In the genomic region with DNA sequence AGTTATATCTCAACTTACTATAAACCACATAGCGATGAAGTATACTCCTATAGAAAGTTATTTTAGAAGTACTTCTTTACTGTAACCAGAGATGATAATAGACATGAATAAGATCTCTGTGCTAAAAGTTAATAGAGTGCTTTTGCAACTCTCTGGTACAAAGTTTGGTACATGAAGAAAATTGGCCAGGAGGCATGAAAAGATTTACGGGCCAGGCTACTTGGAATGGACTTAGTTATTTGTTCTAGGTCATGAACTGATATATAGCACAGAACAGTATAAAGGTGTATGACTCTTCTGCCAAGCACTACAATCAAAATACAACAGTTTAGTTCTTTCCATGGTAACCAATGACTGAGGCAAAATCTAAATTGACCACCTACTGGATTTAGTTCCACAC, we compare ENCODE assay signal across 12 mouse cellular contexts. TPM values are rescaled to one million over a fixed set of nuclear protein-coding genes. Genes with fewer than 3 reads are reported as not detected.
A peak's percentile ranks its signal among the peaks of the same experiment; 100 is the strongest.
DNase-seq lines count a peak whose midpoint lies in the region; ATAC-seq and TF ChIP-seq lines count a peak whose summit lies in the region.
"Had no signal": no experiment of that assay in that cellular context is flagged by ENCODE, and none has a peak within 500 bp of the region (broad histone marks: within the 10 kb centered on the region; RNA-seq: fewer than 3 reads in every experiment).

No protein-coding gene starts in this region.

- 89% methylated on average over 2 of the region's 2 CpGs for WGBS in heart, postnatal 0 days
- 85% methylated on average over 2 of the region's 2 CpGs for WGBS in heart, embryonic 12.5 days
- WGBS in midbrain, embryonic 12.5 days, result 93% methylated on average over 2 of the region's 2 CpGs
- WGBS in midbrain, embryonic 11.5 days, result 89% methylated on average over 2 of the region's 2 CpGs
- WGBS in limb, embryonic 15.5 days, result 90% methylated on average over 2 of the region's 2 CpGs
- 93% methylated on average over 2 of the region's 2 CpGs for WGBS in stomach, embryonic 15.5 days

- DNase-seq in heart, postnatal 0 days (ENCODE audit: low spot score), result no peak
- DNase-seq in midbrain, embryonic 11.5 days (ENCODE audit: low spot score, missing footprints), result no peak
- DNase-seq in adrenal gland, adult 18-20 months (ENCODE audit: low spot score in 2 of 2), result no peak
- no peak for DNase-seq in cerebellum, adult 11 months
- DNase-seq: kidney, postnatal 10 days; thymus, adult 2 months had no signal

- no peak overlapping the region for H3K27ac ChIP-seq in heart, postnatal 0 days (ENCODE audit: low read depth)
- no peak overlapping the region for H3K27ac ChIP-seq in heart, embryonic 12.5 days (ENCODE audit: poor library complexity, severe bottlenecking)
- no peak overlapping the region for H3K27ac ChIP-seq in midbrain, embryonic 12.5 days (replicated peaks)
- no peak overlapping the region for H3K27ac ChIP-seq in midbrain, embryonic 11.5 days (ENCODE audit: low read depth, low read length)
- no peak overlapping the region for H3K27ac ChIP-seq in limb, embryonic 15.5 days
- H3K27ac ChIP-seq in stomach, embryonic 15.5 days, result no peak overlapping the region

- H3K36me3 ChIP-seq in heart, postnatal 0 days (replicated peaks; ENCODE audit: control insufficient read depth, insufficient read depth, low read length), result no peaks in the 10 kb centered on the region
- no peaks in the 10 kb centered on the region for H3K36me3 ChIP-seq in heart, embryonic 12.5 days
- no peaks in the 10 kb centered on the region for H3K36me3 ChIP-seq in midbrain, embryonic 12.5 days
- H3K36me3 ChIP-seq in midbrain, embryonic 11.5 days (ENCODE audit: control insufficient read depth, insufficient read depth, low read length), result no peaks in the 10 kb centered on the region
- H3K36me3 ChIP-seq in limb, embryonic 15.5 days, result no peaks in the 10 kb centered on the region
- H3K36me3 ChIP-seq in stomach, embryonic 15.5 days, result no peaks in the 10 kb centered on the region

- H3K4me2 ChIP-seq in heart, postnatal 0 days (ENCODE audit: low read depth, low read length), result peak overlapping the region; percentile 18; the same call in 1 of the 2 replicates
- H3K4me2 ChIP-seq in heart, embryonic 12.5 days, result no peak overlapping the region
- H3K4me2 ChIP-seq in midbrain, embryonic 12.5 days (replicated peaks), result peak overlapping the region; percentile 55; the same call in 1 of the 2 replicates
- no peak overlapping the region; the same call in 1 of the 2 replicates for H3K4me2 ChIP-seq in midbrain, embryonic 11.5 days
- peak overlapping the region; percentile 41; the same call in 1 of the 2 replicates for H3K4me2 ChIP-seq in limb, embryonic 15.5 days
- H3K4me2 ChIP-seq in stomach, embryonic 15.5 days, result peak overlapping the region; percentile 51

- H3K9me3 ChIP-seq in heart, postnatal 0 days (replicated peaks; ENCODE audit: control insufficient read depth, low read length), result no peaks in the 10 kb centered on the region
- no peaks in the 10 kb centered on the region for H3K9me3 ChIP-seq in heart, embryonic 12.5 days (replicated peaks)
- H3K9me3 ChIP-seq in midbrain, embryonic 12.5 days, result no peaks in the 10 kb centered on the region
- no peaks in the 10 kb centered on the region for H3K9me3 ChIP-seq in midbrain, embryonic 11.5 days (ENCODE audit: control insufficient read depth, low read length)
- H3K9me3 ChIP-seq in limb, embryonic 15.5 days, result no peaks in the 10 kb centered on the region
- H3K9me3 ChIP-seq in stomach, embryonic 15.5 days, result no peaks in the 10 kb centered on the region

- no peak for TF ChIP-seq EP300 in heart, postnatal 0 days (IDR thresholded peaks at IDR 0.05; ENCODE audit: low read depth)

- TF ChIP-seq CTCF in heart, postnatal 0 days (IDR thresholded peaks at IDR 0.05; ENCODE audit: low read depth), result no peak

- H3K4me3 ChIP-seq in heart, postnatal 0 days (ENCODE audit: low read depth, low read length), result no peak overlapping the region
- no peak overlapping the region for H3K4me3 ChIP-seq in heart, embryonic 12.5 days
- no peak overlapping the region for H3K4me3 ChIP-seq in midbrain, embryonic 12.5 days
- H3K4me3 ChIP-seq in midbrain, embryonic 11.5 days (ENCODE audit: low read depth, low read length), result no peak overlapping the region
- H3K4me3 ChIP-seq in limb, embryonic 15.5 days, result no peak overlapping the region
- peak overlapping the region; percentile 58; the same call in 1 of the 2 replicates for H3K4me3 ChIP-seq in stomach, embryonic 15.5 days (replicated peaks)

- no peaks in the 10 kb centered on the region for H3K27me3 ChIP-seq in heart, postnatal 0 days (ENCODE audit: control insufficient read depth, insufficient read depth, low read length)
- no peaks in the 10 kb centered on the region for H3K27me3 ChIP-seq in heart, embryonic 12.5 days (replicated peaks)
- H3K27me3 ChIP-seq in midbrain, embryonic 12.5 days, result peaks cover 11% of the 10 kb centered on the region; the same call in 1 of the 2 replicates
- H3K27me3 ChIP-seq in midbrain, embryonic 11.5 days (ENCODE audit: control insufficient read depth, insufficient read depth, low read length), result no peaks in the 10 kb centered on the region
- 0 out of 2 replicates have a peak, but pooled peaks cover 2% of the 10 kb centered on the region for H3K27me3 ChIP-seq in limb, embryonic 15.5 days
- no peaks in the 10 kb centered on the region for H3K27me3 ChIP-seq in stomach, embryonic 15.5 days (replicated peaks)

- H3K9ac ChIP-seq in heart, postnatal 0 days (replicated peaks; ENCODE audit: low read depth, low read length), result no peak overlapping the region
- no peak overlapping the region for H3K9ac ChIP-seq in heart, embryonic 12.5 days
- no peak overlapping the region for H3K9ac ChIP-seq in midbrain, embryonic 12.5 days (replicated peaks)
- no peak overlapping the region for H3K9ac ChIP-seq in midbrain, embryonic 11.5 days (ENCODE audit: low read length)
- no peak overlapping the region for H3K9ac ChIP-seq in limb, embryonic 15.5 days
- no peak overlapping the region for H3K9ac ChIP-seq in stomach, embryonic 15.5 days

- no peaks in the 10 kb centered on the region for H3K4me1 ChIP-seq in heart, postnatal 0 days (ENCODE audit: control insufficient read depth, insufficient read depth)
- 0 out of 2 replicates have a peak, but pooled peaks cover 4% of the 10 kb centered on the region for H3K4me1 ChIP-seq in heart, embryonic 12.5 days (replicated peaks)
- no peaks in the 10 kb centered on the region for H3K4me1 ChIP-seq in midbrain, embryonic 12.5 days
- no peaks in the 10 kb centered on the region for H3K4me1 ChIP-seq in midbrain, embryonic 11.5 days (ENCODE audit: control insufficient read depth, insufficient read depth, low read length)
- no peaks in the 10 kb centered on the region for H3K4me1 ChIP-seq in limb, embryonic 15.5 days
- H3K4me1 ChIP-seq in stomach, embryonic 15.5 days, result no peaks in the 10 kb centered on the region

- ATAC-seq in heart, postnatal 0 days (ENCODE audit: insufficient read depth, low read depth), result no peak
- ATAC-seq in heart, embryonic 12.5 days (ENCODE audit: insufficient number of reproducible peaks, low FRiP score), result no peak
- no peak for ATAC-seq in midbrain, embryonic 12.5 days (ENCODE audit: low FRiP score, low read depth)
- ATAC-seq in midbrain, embryonic 11.5 days (ENCODE audit: low FRiP score), result no peak
- no peak for ATAC-seq in limb, embryonic 15.5 days (ENCODE audit: insufficient number of reproducible peaks, low FRiP score, low TSS enrichment, low read depth)
- no peak for ATAC-seq in stomach, embryonic 15.5 days (ENCODE audit: insufficient read depth, low FRiP score, low read depth)

RNA-seq across cellular contexts. Expression of a gene that starts 1.3 kb away (rescaled TPM):
- total RNA-seq in heart, postnatal 0 days (2014; rRNA removed; ENCODE audit: low replicate concordance), result 7.7 and 13.3 TPM in 2 replicates
- 7.3 and 8.3 TPM in 2 replicates for polyA plus RNA-seq in heart, postnatal 0 days (2015; fragmentation: Nextera tagmentation; extraction: Ambion mirVana)
- 10.9 and 12.7 TPM in 2 replicates for polyA plus RNA-seq in heart, embryonic 12.5 days (2016; fragmentation: Nextera tagmentation; extraction: Ambion mirVana)
- polyA plus RNA-seq in midbrain, embryonic 12.5 days (2016; fragmentation: Nextera tagmentation; extraction: Ambion mirVana), result 17.3 and 18.6 TPM in 2 replicates
- polyA plus RNA-seq in midbrain, embryonic 11.5 days (2014; fragmentation: Nextera tagmentation; extraction: Ambion mirVana), result 16.8 and 17.0 TPM in 2 replicates
- 20.7 and 21.7 TPM in 2 replicates for polyA plus RNA-seq in limb, embryonic 15.5 days (2015; fragmentation: Nextera tagmentation; extraction: Ambion mirVana)
- 25.2 and 26.4 TPM in 2 replicates for polyA plus RNA-seq in stomach, embryonic 15.5 days (2015; fragmentation: Nextera tagmentation; extraction: Ambion mirVana)
- total RNA-seq in adrenal gland, adult 18-20 months (2021), result 10 to 100 TPM; 16.3 to 30.8 TPM

RNA-seq across cellular contexts. Expression of a gene that starts 1.5 kb away (rescaled TPM):
- total RNA-seq in heart, postnatal 0 days (2014; rRNA removed; ENCODE audit: low replicate concordance), result 1.1 and 3.3 TPM in 2 replicates
- polyA plus RNA-seq in heart, postnatal 0 days (2015; fragmentation: Nextera tagmentation; extraction: Ambion mirVana), result 1.5 and 1.6 TPM in 2 replicates
- polyA plus RNA-seq in heart, embryonic 12.5 days (2016; fragmentation: Nextera tagmentation; extraction: Ambion mirVana), result 7.1 and 8.1 TPM in 2 replicates
- 6.3 and 6.8 TPM in 2 replicates for polyA plus RNA-seq in midbrain, embryonic 12.5 days (2016; fragmentation: Nextera tagmentation; extraction: Ambion mirVana)
- 9.2 and 11.7 TPM in 2 replicates for polyA plus RNA-seq in midbrain, embryonic 11.5 days (2014; fragmentation: Nextera tagmentation; extraction: Ambion mirVana)
- polyA plus RNA-seq in limb, embryonic 15.5 days (2015; fragmentation: Nextera tagmentation; extraction: Ambion mirVana), result 9.4 and 10.1 TPM in 2 replicates
- polyA plus RNA-seq in stomach, embryonic 15.5 days (2015; fragmentation: Nextera tagmentation; extraction: Ambion mirVana), result 10.3 and 11.2 TPM in 2 replicates
- 1 to 10 TPM in 1 of 2 experiments, under 1 TPM in 1; 0.83 to 1.0 TPM for total RNA-seq in adrenal gland, adult 18-20 months (2021)

RNA-seq across cellular contexts. Expression of a gene that starts 25.8 kb away (rescaled TPM):
- not detected in 2 replicates for total RNA-seq in heart, postnatal 0 days (2014; rRNA removed; ENCODE audit: low replicate concordance)
- not detected in 2 replicates for polyA plus RNA-seq in heart, postnatal 0 days (2015; fragmentation: Nextera tagmentation; extraction: Ambion mirVana)
- polyA plus RNA-seq in heart, embryonic 12.5 days (2016; fragmentation: Nextera tagmentation; extraction: Ambion mirVana), result not detected in 2 replicates
- not detected in 2 replicates for polyA plus RNA-seq in midbrain, embryonic 12.5 days (2016; fragmentation: Nextera tagmentation; extraction: Ambion mirVana)
- not detected in 2 replicates for polyA plus RNA-seq in midbrain, embryonic 11.5 days (2014; fragmentation: Nextera tagmentation; extraction: Ambion mirVana)
- not detected in 2 replicates for polyA plus RNA-seq in limb, embryonic 15.5 days (2015; fragmentation: Nextera tagmentation; extraction: Ambion mirVana)
- not detected in 2 replicates for polyA plus RNA-seq in stomach, embryonic 15.5 days (2015; fragmentation: Nextera tagmentation; extraction: Ambion mirVana)
- total RNA-seq in adrenal gland, adult 18-20 months (2021), result not detected
- total RNA-seq: gastrocnemius, postnatal 4 days had no signal
- polyA plus RNA-seq: liver, embryonic 16.5 days; thymus, adult 2 months had no signal

Comparison
In these comparisons a context has a peak if more than half of its experiments do, and no peak if none do; other contexts are left out.
1. H3K4me2 ChIP-seq: peak in heart, postnatal 0 days (single experiment), midbrain, embryonic 12.5 days (single experiment), limb, embryonic 15.5 days (single experiment) and stomach, embryonic 15.5 days (single experiment); none in heart, embryonic 12.5 days (single experiment) and midbrain, embryonic 11.5 days (single experiment).